Mouse (Mus musculus): ENCODE measurements around the gene Adh1.

DNA sequence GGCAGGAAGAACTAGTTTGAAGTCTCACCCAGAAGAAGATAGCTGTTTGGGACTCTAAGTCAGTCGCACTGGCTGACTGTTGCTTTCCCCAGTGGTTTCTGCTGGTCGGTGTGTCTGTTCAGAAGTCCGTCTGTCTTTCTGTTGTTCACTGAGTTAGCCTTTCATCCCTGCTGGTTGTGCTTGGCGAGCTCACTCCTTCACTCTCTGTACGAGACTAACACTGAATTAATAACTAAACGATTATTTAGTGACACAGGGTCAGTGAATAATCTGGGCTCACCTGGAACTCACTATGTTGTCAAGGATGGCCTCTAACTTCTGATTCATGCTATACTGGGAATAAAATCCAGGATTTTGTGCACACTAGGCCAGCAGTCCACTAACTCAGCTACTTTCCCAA, 21.3 kb upstream of the Adh1 start:
- TF ChIP-seq GATA1 (IDR thresholded peaks at IDR 0.05; ENCODE audit: low read length) (no peak), TAL1 (IDR thresholded peaks at IDR 0.05; ENCODE audit: low read length) (no peak)
